Mouse (Mus musculus) adrenal gland, postnatal 25 days (tissue): ENCODE results near the gene Sox5. TPM values are rescaled to one million over a fixed set of nuclear protein-coding genes. Genes with fewer than 3 reads are reported as not detected.

Experiments used
- DNase-seq: peaks from one replicate; pipeline ENCODE4 v3.0.0; 2021; ENCODE audit warnings: mixed read lengths
- total RNA-seq: library from RNA; stranded (reverse); gene quantifications from 2 replicates; pipeline ENCODE4 v1.2.3, GENCODE M21; 2021

Gene Sox5
- total RNA-seq, 1 experiment from 2014 or later: 10.8 TPM

DNA sequence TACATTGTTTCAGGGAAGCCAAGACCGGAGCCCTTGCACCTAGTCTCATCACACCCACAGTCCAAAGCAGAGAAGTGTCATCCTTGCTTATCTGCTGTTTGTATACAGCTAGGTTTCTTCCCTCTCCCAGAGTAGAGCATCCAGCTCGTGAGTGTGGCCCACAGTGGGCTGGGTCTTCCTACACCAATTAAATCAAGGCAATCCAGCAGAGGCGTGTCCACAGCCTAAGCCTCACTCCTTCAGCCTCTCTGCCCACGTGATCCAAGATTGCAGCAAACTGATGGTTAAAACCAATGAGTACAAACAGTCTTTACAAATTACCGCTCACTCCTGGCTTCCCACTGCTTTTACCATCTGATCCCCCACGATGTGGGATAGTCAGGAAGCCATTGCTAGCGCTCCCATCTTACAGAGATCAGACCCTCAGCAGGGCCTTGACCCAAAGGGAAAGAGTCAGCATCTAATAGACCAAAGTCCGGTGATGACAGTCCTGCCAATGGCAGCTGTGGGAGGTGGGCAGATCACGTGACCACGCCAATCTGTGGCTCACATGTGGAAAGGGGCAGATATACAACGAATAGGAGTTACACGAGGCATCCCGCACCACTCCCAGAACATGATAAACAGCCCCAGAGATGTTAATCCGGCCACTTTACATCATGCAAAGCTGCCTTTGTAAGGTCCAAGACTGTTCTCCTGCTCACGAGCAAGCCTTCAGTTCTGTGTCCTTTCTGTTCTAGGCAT, 9.4 kb downstream of the Sox5 start:
- DNase-seq: no peak

DNA sequence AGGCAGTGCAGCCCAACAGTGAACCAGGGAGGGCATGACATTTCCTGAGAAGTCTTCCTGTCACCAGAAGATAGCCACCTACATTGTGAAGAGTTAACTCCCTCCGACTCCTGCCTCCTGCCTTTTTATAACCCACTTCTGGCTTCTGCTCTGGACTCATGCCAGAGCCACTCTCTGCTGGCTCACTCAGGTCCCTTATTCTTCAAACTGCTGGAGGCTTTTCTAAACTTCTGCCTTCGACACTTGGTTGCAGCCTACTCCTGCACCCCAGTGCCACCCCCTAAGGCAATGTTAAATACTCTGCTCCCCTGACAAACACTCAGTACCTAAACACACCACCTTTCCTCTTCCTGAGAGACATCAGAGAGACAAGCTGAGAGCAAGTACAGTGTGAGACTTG, 12.7 kb downstream of the Sox5 start:
- DNase-seq: no peak

DNA sequence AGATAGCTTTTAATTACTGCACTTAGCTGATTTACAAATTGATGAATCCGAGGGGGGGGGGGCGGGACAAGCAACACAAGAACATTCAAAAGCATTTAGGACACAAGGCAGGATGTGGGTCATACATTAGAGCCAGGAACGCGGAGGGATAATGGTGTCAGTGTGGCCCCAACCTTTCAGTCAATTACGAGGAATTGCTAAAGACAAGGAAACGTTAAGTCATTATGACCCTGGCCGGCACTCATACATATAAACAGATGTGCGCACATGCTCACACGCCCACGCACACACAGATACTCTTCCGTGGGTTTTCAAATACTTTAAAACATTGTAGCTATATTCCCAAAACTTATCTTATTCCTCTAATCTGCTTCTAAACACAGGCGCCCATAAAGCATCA, 19.9 kb downstream of the Sox5 start:
- no peak for DNase-seq

DNA sequence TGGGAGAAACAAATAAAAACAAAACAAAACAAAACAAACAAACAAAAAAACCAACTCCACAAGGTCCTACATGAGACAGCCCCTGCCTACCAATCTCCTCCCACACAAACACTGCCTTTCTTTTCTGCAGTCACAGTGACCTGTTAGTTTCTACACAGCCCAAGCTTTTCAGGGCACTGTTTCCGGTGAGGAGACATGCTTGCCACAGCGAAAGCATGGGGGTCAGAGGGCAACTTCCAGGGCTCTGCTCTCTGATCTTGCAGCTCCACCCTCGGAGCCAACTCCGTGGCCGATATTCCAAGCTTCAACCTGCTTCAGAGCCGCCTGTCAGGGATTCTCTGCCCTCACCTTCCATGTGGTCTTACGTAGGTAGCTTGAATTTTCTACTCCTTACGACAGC, 22.6 kb downstream of the Sox5 start:
- DNase-seq: no peak

DNA sequence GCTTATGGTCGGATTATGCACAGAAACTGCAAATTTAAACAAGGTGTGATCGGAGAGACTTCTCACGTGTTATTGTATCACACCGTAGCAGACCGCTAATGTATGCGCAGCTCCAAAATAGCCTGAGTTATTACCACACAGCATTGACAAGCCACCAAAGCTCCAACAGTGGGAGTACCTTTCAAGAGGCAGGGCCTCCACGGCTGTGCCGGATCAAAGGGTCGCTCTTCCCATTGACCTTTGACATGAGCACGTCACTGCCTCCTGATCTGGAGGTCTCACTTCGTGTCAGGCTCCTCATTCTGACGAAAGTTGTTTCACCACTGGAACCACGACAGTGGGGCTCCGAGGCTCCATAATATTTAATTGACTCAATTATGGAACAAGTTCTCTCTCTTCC, 24.4 kb downstream of the Sox5 start:
- DNase-seq: no peak

DNA sequence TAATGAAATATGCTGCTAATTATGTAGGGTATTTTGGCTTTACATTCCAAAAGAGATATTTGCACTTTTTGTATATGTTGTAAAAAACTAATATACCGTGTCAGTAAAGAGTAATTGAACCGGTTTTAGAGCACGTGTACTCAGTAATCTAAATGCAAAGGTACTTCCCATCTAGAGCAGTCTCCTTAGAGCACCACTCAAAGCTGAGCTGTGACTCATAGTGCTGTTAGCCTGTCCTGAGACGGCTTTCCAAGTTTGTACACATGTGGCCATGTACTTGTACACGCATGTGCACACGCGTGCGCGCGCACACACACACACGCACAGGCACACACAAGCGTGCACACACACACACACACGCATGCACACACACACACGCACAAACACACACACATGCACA, 25.3 kb downstream of the Sox5 start:
- DNase-seq: no peak

DNA sequence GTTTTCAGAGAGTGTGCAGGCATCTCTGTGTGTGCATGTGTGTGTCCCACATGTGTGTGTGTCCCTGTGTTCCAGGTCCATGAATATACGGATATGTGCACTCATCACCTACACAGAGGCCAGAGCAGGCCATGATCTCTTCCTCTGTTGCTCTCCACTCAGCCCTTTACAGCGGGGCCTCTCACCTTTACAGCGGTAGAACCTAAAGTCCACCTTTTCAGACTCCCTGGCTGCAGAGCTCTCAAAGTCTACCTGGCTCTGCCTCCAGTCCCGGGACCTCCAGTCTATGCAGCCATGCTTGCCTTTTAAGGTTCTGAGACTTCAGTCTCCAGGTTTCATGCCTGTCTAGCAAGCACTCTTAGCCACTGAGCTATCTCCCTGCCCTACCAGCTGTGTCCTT, 26.5 kb downstream of the Sox5 start:
- no peak for DNase-seq

DNA sequence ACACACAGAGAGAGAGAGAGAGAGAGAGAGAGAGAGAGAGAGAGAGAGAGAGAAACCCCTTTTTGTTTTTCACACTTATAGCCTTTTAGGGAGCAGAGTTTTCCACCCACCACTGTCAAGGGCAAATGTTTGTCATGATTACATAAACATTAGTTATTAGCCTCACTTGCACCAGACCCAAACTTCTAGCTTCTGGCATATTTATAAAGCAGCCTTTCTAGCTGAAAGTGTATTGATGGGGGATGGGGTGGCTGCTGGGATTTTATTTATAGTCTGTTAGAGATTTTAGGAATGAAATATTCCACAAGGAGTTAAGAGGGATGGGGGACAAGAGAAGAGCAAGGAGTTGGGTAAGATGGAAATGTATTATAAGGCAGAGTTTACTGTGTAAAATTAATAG, 27.4 kb downstream of the Sox5 start:
- DNase-seq: no peak

DNA sequence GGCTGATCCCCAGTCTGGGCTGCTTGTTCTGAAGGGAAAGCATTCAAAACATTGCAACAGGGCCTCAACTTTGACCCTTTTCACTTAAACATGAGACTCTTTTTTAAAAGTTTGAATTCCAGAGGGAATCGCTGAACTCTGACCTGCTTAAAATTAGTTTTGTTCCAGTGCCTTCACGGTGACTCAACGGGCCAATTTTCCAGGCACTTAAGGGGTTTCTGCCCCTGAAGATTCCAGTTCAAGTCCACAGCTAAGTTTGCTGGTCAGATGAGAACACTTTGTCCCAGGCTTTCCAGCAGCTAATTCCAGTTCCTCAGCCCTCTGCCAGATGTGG, 27.8 kb downstream of the Sox5 start:
- DNase-seq: no peak

DNA sequence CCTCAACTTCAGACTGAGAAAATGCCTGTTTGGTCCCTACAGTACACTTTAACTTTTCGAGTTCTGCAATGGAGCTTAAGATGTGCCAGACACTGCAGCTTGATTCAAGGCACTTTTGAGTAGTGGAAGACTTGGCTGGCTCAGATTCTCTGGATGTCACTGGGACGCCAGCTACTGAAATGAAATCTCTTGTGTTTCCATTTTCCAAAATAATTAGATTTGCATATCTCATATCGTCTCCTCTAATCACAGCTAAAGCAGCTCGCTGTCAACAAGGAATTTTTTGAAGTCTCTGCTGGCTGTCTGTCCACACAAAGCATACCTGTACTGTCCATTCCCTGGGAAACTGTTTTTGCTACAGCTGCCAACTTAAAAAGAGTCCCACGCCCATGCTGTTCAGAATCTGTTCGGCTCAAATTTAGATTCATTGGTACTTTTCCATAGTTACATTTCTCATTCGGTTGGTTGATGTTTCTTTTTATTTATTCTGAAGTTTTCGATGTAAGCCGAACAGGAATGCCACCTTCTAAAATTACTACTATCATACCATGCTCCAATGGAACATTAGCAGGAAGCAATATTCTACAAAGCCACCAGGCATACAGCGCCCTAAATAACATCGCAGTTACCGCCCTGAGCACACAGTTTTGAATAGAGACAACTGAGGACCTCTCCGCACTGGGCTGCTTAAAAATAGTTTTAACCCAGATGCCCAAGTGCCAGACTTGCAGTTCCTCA, 28.4 kb downstream of the Sox5 start:
- DNase-seq: no peak

DNA sequence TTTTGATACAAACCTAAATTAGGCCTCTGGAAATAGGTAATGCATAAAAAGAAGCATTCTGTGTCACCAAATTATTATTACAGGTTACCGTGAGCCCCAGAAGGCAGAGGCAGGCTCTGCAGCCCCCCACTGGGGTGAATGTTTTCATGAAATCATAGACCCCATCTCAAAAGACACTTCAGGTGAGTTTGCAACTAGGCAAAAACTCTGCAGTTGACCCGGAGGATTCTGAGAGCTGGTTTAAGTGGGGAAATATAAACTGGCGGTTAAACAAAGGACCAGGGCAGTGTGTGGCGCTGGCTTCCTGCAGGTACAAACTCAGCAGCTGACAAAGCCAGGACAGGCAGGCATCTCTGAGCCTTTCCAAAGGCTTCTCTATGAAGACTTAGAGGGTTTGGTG, 30.2 kb downstream of the Sox5 start:
- no peak for DNase-seq

DNA sequence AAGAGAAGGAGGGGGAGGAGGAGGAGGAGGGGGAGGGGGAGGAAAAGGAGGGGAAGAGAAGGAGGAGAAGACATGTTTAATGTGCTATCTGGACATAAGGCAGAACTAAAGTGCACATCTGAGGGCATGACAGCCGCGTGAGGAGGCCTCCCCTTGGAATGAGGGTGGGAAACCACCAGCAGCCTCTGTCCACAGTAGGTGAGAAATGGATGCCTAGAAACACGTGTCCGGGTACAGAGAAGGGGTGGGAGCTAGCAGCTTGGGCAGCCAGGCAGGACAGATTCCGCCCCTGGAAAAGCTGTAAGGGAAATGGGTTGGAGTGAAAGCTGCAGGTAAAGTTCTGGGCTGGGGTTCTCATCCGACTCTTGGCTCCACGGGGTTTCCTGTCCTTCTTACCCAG, 31.6 kb downstream of the Sox5 start:
- no peak for DNase-seq

DNA sequence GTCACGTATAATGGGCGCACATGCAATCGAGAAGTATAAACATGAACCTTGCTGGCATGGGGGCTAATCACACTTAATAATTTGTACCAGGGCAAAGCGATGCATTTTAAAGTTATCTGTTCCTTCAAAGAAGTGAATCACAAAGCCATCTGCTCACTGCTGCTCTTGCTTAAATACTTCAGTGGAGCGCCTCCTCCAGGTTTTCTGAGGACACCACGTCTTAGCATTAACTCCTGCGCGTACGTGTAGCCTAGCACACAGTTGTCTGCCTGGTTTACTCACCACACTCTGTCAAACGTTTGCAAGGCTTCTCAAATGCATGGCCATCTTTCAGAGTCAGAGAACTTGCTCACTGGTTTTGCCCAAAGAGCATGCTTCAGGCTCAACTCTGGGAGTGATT, 35.3 kb downstream of the Sox5 start:
- DNase-seq: no peak

DNA sequence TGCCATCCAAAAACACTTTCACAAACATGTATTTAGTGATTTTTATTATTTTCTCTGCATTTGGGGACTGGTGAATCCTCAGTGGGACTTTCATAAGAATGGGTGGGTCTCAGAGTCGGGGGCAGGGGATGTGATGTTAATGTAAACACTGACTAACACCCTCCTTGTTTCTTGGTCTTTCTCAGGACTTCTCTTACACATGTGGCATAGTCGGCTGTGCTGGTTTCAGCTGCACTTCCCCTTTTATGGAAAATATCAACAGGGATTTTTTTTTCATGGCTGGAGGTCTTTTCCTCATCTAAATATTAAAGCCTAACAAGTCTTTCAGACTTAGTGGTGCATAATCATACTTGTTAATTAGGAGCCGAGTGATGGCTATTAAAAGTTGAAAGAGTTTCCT, 39.2 kb downstream of the Sox5 start:
- DNase-seq: no peak

DNA sequence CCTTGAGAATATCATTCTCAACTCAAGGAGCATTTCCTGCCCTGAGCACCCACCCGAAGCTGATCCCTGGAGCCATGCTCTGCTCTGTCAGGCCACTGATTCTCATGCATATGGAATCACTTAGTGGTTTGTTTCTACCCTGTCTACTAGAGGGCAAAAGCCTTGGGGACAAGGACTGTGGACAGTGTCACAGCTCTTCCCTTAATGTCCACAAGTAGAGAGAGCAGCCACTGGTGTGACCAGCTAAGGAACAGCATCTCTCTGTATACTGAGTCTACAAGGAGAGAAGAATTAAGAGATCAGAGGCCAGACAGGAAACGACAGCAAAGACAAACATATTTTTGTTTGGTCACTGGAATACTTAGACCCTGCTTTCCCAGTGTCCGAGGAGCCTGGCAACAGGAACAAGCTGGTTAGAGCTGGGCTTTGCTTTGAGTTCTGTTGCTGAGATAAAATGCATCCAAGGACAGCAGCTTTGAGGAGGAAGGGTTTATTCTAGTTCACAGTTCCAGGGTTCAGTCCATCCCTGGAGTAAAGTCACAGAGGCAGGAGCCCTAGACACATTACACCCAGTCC, 40.6 kb downstream of the Sox5 start:
- DNase-seq: no peak

DNA sequence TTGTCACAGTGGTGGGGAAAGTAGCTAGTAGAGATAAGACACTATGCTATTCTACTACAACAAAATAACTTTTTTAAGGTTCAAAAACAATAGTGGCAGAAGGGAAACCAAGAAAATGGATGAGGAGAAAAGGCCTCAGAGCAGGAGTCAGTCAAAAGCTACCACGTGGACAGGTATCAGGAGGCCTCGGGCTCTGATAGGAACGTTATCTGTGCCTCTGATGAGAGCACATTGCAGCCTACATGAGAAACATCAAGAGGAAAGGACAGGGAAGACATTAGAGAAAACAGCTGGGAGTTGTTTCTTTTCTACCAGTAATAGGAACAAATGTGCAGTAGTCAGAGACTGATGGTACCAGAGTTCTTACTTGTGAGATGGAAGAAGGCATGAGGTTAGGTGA, 41.4 kb downstream of the Sox5 start:
- DNase-seq: no peak

DNA sequence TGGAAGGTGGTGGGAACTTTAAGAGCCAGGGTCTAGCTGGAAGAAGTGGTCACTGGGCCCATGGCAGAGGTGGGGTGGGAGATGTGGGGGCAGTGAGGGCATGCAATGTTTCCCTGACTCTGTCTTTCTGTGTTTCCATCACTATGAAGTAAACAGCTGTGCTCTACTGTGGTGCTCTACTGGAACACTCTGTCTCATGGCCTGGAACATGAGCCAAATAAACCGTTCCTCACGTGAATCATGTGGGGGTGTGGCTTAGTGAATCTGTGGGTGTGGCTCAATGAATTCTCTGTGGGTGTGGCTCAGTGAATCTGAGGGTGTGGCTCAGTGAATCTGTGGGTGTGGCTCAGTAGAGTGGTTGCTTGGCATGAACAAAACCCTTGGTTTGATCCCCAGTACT, 42.0 kb downstream of the Sox5 start:
- DNase-seq: no peak

DNA sequence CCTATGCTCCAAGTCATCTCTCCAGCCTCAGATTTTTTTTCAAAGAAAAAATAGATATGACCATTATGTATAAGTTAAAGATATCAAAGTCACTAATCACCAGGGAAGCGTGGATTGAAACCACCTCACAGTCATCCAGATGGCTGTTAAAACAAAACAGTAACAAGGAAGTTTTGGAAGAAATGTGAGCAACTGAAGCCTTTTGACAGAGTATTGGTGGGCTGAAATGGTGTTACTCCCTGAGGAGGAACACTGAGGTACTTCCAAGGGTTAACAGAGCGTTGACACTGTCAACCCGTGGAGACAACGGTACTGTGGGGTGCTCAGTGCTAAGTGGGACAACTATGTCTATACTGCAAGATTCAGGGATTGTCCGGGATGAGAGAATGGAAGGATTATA, 44.0 kb downstream of the Sox5 start:
- no peak for DNase-seq

DNA sequence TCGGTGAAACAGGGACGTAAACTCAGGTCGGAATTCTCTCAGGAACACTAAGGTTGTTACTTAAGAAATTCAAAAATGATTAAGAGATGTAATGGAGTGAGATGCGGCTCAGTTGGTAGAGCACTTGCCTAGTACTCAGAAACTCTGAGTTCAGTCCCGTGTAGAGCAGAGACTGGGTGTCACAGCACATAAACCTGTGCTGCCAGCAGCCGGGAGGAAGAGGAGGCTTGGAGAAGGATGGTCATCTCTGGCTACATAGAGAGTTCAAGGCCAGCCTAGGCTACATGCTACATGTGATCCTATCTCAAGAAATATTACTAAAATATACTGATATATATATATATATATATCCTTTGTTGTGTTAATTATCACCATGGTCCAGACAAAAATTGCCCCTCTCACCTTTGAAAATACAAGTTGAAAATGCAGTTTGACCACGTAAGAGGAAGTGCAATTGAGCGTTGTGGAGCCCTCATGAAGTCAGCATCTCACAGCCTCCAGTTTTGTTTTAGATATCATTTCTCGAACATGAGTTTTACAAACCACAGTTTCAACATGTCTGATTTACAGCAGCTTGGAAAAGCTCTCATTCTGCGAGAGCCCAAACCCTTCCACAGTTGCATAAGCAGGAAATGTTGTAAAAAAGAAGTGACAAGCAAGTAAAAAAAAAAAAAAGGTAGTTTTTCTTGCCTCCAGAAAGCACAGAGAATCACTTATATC, 50.4 kb downstream of the Sox5 start:
- DNase-seq: no peak

DNA sequence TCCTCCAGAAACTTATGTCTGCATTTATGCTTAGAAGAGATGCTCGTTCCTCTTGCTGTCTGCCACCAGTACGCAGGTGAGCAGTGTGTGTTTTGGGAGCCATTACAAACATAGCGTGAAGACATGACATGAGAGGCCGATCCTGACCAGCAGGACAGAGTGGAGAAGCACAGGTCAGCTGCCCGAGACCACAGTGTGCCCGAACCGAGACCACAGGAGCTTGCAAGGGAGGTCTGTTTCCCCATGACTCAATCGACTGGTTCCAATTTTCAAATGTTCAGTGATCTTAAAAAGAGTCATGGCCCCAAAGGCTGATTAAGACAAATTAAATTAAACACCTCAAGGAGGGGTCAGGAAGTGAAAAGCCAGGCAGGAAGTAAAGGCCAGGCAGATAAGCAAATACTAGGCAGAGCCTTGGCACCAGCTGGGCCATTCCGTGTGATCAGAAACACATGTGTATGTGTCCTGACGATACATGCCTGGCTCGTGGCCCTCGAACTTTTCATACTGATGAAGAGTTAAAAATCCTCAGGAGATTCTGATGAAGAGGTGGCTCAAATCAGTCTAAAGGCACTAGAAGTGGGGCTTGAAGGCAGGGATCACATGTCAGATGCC, 58.1 kb downstream of the Sox5 start:
- DNase-seq: no peak

DNA sequence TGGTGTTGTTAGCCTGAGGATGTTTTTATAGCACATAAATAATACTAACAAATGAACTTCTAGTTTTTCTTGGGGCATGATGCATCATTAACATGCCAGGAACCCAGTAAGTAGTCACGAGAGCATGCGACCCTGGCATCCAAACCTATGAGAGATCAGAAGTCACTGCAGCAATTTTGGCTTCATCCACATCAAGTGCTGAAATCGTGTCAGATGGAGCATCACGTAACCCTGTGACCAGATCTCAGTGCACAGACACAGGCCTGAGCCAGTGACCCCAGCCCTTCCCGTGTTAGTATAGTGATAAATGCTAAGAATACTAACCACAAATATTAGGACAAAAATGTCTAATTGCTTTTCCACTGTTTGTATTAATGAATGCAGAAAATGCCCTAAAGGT, 58.8 kb downstream of the Sox5 start:
- no peak for DNase-seq

DNA sequence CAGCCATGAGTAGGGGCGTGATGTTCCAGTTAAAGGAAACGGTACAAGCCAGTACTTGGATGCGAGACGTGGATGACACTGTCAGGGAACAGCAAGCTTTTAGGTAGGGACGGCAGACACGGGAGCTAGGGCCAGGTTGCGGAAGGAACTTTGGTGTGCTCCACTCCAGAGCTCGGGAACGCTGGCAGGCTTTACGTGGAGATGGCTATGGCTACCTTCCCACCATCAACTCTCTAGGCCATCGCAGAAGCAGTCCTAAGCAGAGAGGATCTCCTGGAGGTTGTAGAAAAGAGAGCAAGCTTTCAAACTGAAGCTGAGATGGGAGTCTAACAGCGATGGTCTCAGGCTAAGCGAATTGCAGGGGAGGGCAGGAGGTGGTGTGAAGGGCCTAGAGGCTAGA, 60.9 kb downstream of the Sox5 start:
- no peak for DNase-seq

DNA sequence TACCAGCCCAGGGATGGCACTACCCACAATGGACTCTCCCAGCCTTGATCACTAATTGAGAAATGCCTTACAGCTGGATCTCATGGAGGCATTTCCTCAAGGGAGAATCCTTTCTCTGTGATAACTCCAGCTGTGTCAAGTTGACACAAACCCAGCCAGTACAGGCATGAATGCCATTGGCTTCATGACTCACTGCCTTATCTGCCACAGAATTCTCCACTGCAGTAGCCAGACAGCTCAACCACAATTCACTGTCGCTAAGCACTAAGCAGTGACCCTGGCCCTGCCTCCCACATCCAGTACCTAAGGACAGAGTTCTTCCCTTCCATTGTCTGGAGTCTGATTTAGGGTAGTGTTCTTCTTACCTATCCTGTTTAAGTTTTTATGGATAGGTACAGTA, 65.4 kb downstream of the Sox5 start:
- DNase-seq: peak; percentile 41
